Mouse (Mus musculus) cerebellum, adult 2 months (tissue): ENCODE measurements around the gene Hoxa6. TPM values are rescaled to one million over a fixed set of nuclear protein-coding genes. Genes with fewer than 3 reads are reported as not detected.

Experiments
- DNase-seq, 2 experiments: peaks; one replicate each; pipeline ENCODE4 v3.0.0; 2021
- H3K27ac ChIP-seq: fragments of 200-500 bp; 2 replicates; pipeline ENCODE4 v1.5.1; 2012; ENCODE audit warnings: low read length, control low read depth, inconsistent platforms; ENCODE audit not compliant: insufficient read depth
- H3K27me3 ChIP-seq: fragments of 200-500 bp; 2 replicates; pipeline ENCODE4 v1.6.1; 2012; ENCODE audit warnings: inconsistent platforms, mild to moderate bottlenecking, low read length, moderate library complexity; ENCODE audit not compliant: control insufficient read depth, insufficient read depth
- H3K4me1 ChIP-seq: fragments of 200-500 bp; 2 replicates; pipeline ENCODE4 v1.6.1; 2011; ENCODE audit warnings: low read length; ENCODE audit not compliant: control insufficient read depth, insufficient read depth
- H3K4me3 ChIP-seq: fragments of 200-500 bp; replicated peaks from 2 replicates; pipeline ENCODE3; 2011; ENCODE audit warnings: mild to moderate bottlenecking, low read depth, low read length, control low read depth; ENCODE audit not compliant: insufficient read depth
- CTCF ChIP-seq: fragments of 200-500 bp; IDR thresholded peaks from 2 replicates; pipeline ENCODE4 v1.5.1; 2011; ENCODE audit warnings: low read depth, mild to moderate bottlenecking, control low read depth, low read length, moderate library complexity, borderline replicate concordance; ENCODE audit not compliant: insufficient read depth
- POLR2A ChIP-seq: fragments of 200-500 bp; IDR thresholded peaks from 2 replicates; pipeline ENCODE4 v1.6.1; 2011; ENCODE audit warnings: low read length, control low read depth, borderline replicate concordance; ENCODE audit not compliant: insufficient read depth
- WGBS: fragments of 180-500 bp; shearing (Covaris S2); methylation state at CpG from one replicate; pipeline ENCODE4 v1.1.7; 2018; 5-methylcytosine and 5-hydroxymethylcytosine counted together
- polyA plus RNA-seq: library from polyadenylated mRNA; depleted of rRNA; stranded (reverse); fragments of >200 nt; gene quantifications from 2 replicates; pipeline ENCODE4 v1.2.3, GENCODE M21; 2012

The Hoxa6 gene
- polyA plus RNA-seq, 1 experiment, result 0.46 TPM

DNA sequence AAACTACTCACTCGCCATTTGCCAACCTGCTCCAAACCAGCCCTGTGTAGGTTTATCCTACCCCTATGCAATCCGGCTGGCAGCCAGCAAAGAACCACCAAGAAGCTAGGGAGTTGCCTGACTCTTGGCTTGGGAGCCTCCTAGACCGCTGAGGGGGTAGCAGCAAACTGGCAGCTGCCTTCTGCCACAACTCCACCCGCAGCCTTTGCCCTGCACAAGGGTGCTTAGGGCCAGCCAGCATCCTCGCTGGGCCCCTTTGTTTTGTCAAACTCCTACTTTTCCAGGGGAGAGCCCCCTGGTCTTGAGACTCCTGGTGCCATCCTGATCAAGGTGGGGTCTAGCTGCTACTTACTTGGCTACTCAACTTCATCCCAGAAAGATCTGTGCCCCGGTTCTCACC, 23.9 kb downstream of the Hoxa6 start:
- no peak for DNase-seq
- no peak for TF ChIP-seq POLR2A
- TF ChIP-seq CTCF, result no peak
- WGBS, result 3% methylated on average over 6 of the region's 6 CpGs
- peaks cover 7% of the 10 kb centered on the region; the same call in 1 of the 2 replicates for H3K27me3 ChIP-seq
- H3K4me3 ChIP-seq, result no peak overlapping the region
- no peaks in the 10 kb centered on the region for H3K4me1 ChIP-seq
- H3K27ac ChIP-seq, result no peak overlapping the region

DNA sequence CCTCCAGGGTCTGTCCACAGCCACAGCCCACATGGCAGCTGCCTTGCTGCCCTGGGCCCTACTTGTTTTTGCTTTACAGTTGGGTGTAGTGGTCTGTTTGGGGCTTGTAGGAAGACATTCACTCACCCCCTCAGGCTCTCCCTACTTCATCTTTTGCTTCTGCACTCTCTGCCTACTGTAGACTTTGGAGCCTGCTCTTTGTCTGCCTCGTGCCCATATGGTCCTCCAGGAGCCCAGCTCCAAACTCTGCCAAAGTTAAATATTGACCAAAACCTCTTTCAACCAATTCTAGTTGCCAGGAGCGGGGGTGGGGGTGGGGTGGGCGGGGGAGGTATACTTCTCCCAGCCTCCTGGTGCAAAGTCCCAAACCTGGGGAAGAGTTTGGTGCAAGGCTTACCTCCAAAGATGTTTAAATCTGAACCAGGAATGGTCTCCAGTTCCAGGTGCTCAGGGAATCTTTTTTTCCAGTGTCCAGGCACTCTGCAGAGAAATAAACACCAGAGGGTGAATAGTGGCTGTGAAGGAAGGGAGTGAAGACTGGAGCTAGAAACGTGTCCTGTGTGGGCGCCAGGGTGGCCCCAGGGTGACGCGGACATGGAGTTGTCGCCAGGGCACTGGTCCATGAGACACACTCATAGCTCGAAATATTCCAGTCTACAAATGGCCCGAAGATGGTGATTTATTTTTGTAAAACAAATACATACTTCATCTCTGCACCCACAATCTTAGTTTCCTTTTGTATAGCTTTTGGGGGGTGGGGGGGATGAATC, 25.0 kb downstream of the Hoxa6 start:
- no peaks in the 10 kb centered on the region for H3K4me1 ChIP-seq
- 9% methylated on average over 10 of the region's 10 CpGs for WGBS
- no peak overlapping the region for H3K4me3 ChIP-seq
- H3K27ac ChIP-seq, result no peak overlapping the region
- no peak for TF ChIP-seq CTCF
- no peak for TF ChIP-seq POLR2A
- peaks cover 7% of the 10 kb centered on the region; the same call in 1 of the 2 replicates for H3K27me3 ChIP-seq
- no peak for DNase-seq

DNA sequence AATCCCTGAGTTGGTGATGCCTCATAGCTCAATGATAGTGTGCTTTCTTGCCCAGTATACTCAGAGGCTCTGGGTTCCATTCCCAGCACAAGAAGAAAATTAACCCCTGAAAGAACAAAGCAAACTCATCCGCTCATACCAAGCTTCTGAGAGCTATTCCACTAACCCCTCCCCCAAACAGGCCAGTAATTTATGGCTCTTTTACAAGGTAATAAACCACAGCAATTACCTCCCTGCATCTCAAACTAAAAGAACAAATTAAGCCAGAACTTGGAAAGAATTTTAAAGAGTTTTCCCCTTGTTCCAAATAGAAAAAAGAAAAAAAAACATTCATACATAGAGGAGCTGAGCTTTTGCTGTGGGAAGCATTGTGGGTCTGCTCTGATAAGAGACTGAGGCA, 25.7 kb downstream of the Hoxa6 start:
- 14% methylated on average over 1 of the region's 1 CpGs for WGBS
- no peak for DNase-seq
- peaks cover 7% of the 10 kb centered on the region; the same call in 1 of the 2 replicates for H3K27me3 ChIP-seq
- no peak overlapping the region for H3K27ac ChIP-seq
- no peaks in the 10 kb centered on the region for H3K4me1 ChIP-seq
- no peak overlapping the region for H3K4me3 ChIP-seq
- no peak for TF ChIP-seq CTCF

DNA sequence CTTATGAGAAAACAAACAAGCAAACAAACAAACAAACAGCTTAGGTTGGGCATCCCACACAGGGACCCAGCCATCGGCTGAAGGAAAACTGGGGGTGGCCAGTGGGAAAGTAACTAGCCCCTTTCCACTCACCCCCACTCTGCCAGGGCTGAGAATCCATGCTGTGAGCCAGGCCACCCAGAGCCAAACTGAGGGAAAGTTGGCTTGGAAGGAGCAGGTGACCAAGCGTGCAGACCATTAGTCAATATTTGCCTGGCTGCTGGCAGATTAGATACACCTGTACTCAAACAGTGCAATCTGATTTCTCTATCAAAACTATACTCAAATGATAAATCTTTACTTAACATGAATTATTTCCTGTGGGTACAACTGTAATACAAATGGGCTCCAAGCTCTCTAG, 26.5 kb downstream of the Hoxa6 start:
- no peak overlapping the region for H3K27ac ChIP-seq
- H3K4me3 ChIP-seq, result no peak overlapping the region
- TF ChIP-seq CTCF, result no peak
- TF ChIP-seq POLR2A, result no peak

DNA sequence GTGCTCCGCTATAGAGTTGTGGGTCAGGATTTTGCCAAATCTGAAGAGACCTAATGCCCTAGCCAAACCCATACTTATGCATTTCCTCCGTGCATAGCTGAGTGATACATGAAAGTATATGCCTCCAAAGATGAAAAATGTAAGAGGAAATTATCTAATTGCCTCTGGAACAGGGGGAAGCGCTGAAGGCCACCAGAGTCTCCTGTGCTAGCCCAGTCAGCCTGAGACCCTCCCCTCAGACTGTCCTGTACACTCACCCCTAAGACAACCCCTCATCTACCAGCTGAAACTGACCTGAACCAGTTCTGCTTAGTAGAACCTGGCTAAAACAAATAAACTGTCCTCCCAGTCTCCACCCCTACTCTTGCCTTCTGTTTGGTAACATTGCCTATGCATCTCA, 27.8 kb downstream of the Hoxa6 start:
- Histone ChIP-seq H3K27ac (no peak overlapping the region), H3K4me1 (no peaks in the 10 kb centered on the region), H3K4me3 (no peak overlapping the region), H3K27me3 (peaks cover 9% of the 10 kb centered on the region; the same call in 1 of the 2 replicates)
- DNase-seq, result no peak
- WGBS, result 9% methylated on average over 3 of the region's 3 CpGs
- no peak for TF ChIP-seq CTCF
- no peak for TF ChIP-seq POLR2A

More for the DNA sequence above, 26.5 kb downstream of the Hoxa6 start:
- Histone ChIP-seq H3K27me3 (peaks cover 7% of the 10 kb centered on the region; the same call in 1 of the 2 replicates), H3K4me1 (no peaks in the 10 kb centered on the region)
- no peak for DNase-seq
- WGBS, result 21% methylated on average over 2 of the region's 2 CpGs

DNA sequence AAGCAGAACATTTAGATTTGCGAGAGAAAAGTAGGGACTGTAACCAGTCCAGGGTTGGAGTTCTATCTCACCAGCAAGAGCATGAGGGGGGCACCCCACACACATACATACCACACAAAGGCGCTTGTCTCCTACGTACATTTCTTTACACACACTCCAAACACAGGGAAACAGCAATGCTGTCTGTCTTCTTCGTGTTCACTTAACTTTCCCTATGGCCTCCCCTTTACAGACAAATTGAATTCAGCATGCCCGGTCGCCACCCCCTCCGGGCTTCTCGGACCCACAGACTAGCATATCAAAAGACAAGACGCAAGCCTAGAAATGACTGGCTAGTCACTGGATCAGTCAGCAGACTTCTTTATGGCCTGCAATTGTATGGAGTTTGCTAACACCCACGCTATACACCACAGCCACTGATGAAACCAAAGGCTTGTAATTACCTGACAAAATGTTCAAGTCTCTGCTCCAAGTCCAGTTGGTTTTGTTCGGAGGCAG, 28.3 kb downstream of the Hoxa6 start:
- Histone ChIP-seq H3K27ac (no peak overlapping the region), H3K4me1 (no peaks in the 10 kb centered on the region), H3K4me3 (no peak overlapping the region), H3K27me3 (peaks cover 6% of the 10 kb centered on the region; the same call in 1 of the 2 replicates)
- DNase-seq, result no peak
- TF ChIP-seq POLR2A, result no peak
- TF ChIP-seq CTCF, result no peak
- WGBS, result 4% methylated on average over 11 of the region's 11 CpGs

DNA sequence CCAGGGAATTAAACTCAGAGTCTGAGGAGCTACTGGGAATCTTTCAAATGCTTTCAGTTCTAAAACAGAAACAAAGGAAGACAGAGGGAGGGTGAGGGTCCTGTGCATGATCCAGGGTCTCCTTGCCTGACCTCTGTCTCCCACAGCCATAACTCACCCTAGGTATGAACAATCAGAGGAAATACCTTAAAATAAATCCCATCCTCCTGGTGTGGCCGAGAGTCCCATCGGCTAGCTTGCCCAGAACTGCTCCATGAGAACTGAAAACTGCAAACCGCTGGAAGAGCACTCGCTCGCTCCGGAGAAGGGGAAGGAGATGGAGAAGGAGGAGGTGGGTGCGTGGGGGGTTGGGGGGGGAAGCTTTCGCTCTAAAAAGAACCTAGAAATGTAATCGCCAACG, 28.8 kb downstream of the Hoxa6 start:
- no peak for TF ChIP-seq CTCF
- no peak for TF ChIP-seq POLR2A
- peaks cover 4% of the 10 kb centered on the region; the same call in 1 of the 2 replicates for H3K27me3 ChIP-seq
- no peak for DNase-seq
- no peak overlapping the region for H3K27ac ChIP-seq
- H3K4me1 ChIP-seq, result no peaks in the 10 kb centered on the region
- WGBS, result 2% methylated on average over 10 of the region's 10 CpGs
- H3K4me3 ChIP-seq, result no peak overlapping the region
